ENCODE assay signal across 8 mouse cellular contexts in genomic region chr1:38307821-38308704, GRCm38 (mm10).
DNase-seq lines count a peak whose midpoint lies in the region; ATAC-seq and TF ChIP-seq lines count a peak whose summit lies in the region.

No protein-coding gene starts in this region.

- H3K4me1 ChIP-seq in embryonic facial prominence, embryonic 13.5 days = peaks cover 53% of the 10 kb centered on the region
- H3K4me1 ChIP-seq in embryonic facial prominence, embryonic 10.5 days = peaks cover 3% of the 10 kb centered on the region; the same call in 1 of the 2 replicates
- peaks cover 40% of the 10 kb centered on the region for H3K4me1 ChIP-seq in embryonic facial prominence, embryonic 14.5 days (ENCODE audit: control insufficient read depth, insufficient read depth, low read length)
- peaks cover 14% of the 10 kb centered on the region for H3K4me1 ChIP-seq in heart, embryonic 11.5 days (ENCODE audit: control insufficient read depth, insufficient read depth, low read length)
- peaks cover 8% of the 10 kb centered on the region; the same call in 1 of the 2 replicates for H3K4me1 ChIP-seq in olfactory bulb, adult 2 months (ENCODE audit: control insufficient read depth, insufficient read depth, low read length)

- H3K27ac ChIP-seq in embryonic facial prominence, embryonic 13.5 days = peak overlapping the region; percentile 69
- H3K27ac ChIP-seq in embryonic facial prominence, embryonic 10.5 days (replicated peaks) = no peak overlapping the region
- H3K27ac ChIP-seq in embryonic facial prominence, embryonic 14.5 days (replicated peaks; ENCODE audit: low read depth, low read length) = peak overlapping the region; percentile 61
- peak overlapping the region; percentile 58 for H3K27ac ChIP-seq in heart, embryonic 11.5 days (ENCODE audit: low read depth, low read length)
- 0 out of 2 replicates have a peak overlapping the region, but pooled peaks have one; percentile 34 for H3K27ac ChIP-seq in olfactory bulb, adult 2 months (ENCODE audit: insufficient read depth, low read depth, low read length)

- no peak for TF ChIP-seq POLR2A in olfactory bulb, adult 2 months (IDR thresholded peaks at IDR 0.05; ENCODE audit: insufficient read depth, low read depth, low read length)

- H3K4me3 ChIP-seq in embryonic facial prominence, embryonic 13.5 days = no peak overlapping the region
- H3K4me3 ChIP-seq in embryonic facial prominence, embryonic 10.5 days = no peak overlapping the region
- no peak overlapping the region for H3K4me3 ChIP-seq in embryonic facial prominence, embryonic 14.5 days (ENCODE audit: low read depth, low read length)
- H3K4me3 ChIP-seq in heart, embryonic 11.5 days (ENCODE audit: low read depth, low read length) = no peak overlapping the region
- no peak overlapping the region for H3K4me3 ChIP-seq in olfactory bulb, adult 2 months (ENCODE audit: insufficient read depth, low read depth, low read length)

- no peak for DNase-seq in embryonic facial prominence, embryonic 10.5 days (ENCODE audit: low spot score)
- DNase-seq in 3T3-L1 (ENCODE audit: low read depth, low spot score) = peak; percentile 96
- peak; percentile 88 for DNase-seq in embryonic facial prominence, embryonic 14.5 days (ENCODE audit: low spot score)
- DNase-seq in kidney, postnatal 36 days = peak; percentile 23 to 62
- no peak for DNase-seq in embryo, embryonic 10.5 days (ENCODE audit: low spot score)

- peak; percentile 56; the same call in 1 of the 2 replicates for ATAC-seq in embryonic facial prominence, embryonic 13.5 days (ENCODE audit: insufficient number of reproducible peaks, insufficient read depth, low FRiP score, low TSS enrichment, low read depth)
- ATAC-seq in embryonic facial prominence, embryonic 14.5 days (ENCODE audit: low read depth) = peak; percentile 74
- peak; percentile 63; the same call in 1 of the 2 replicates for ATAC-seq in heart, embryonic 11.5 days (replicated peaks; ENCODE audit: insufficient number of reproducible peaks, low FRiP score, low TSS enrichment)

- H3K4me2 ChIP-seq in embryonic facial prominence, embryonic 13.5 days = no peak overlapping the region
- H3K4me2 ChIP-seq in embryonic facial prominence, embryonic 14.5 days (ENCODE audit: low read depth, low read length) = no peak overlapping the region
- H3K4me2 ChIP-seq in heart, embryonic 11.5 days = no peak overlapping the region

- no peak overlapping the region for H3K9ac ChIP-seq in embryonic facial prominence, embryonic 13.5 days
- no peak overlapping the region for H3K9ac ChIP-seq in embryonic facial prominence, embryonic 14.5 days (ENCODE audit: low read depth, low read length)
- no peak overlapping the region for H3K9ac ChIP-seq in heart, embryonic 11.5 days (ENCODE audit: low read depth, low read length)

- no peak for TF ChIP-seq CTCF in olfactory bulb, adult 2 months (IDR thresholded peaks at IDR 0.05; ENCODE audit: insufficient read depth, low read depth, low read length)

- H3K36me3 ChIP-seq in embryonic facial prominence, embryonic 13.5 days = no peaks in the 10 kb centered on the region
- no peaks in the 10 kb centered on the region for H3K36me3 ChIP-seq in embryonic facial prominence, embryonic 10.5 days (replicated peaks)
- no peaks in the 10 kb centered on the region for H3K36me3 ChIP-seq in embryonic facial prominence, embryonic 14.5 days (ENCODE audit: control insufficient read depth, insufficient read depth, low read length)
- H3K36me3 ChIP-seq in heart, embryonic 11.5 days (ENCODE audit: control insufficient read depth, insufficient read depth, low read length) = no peaks in the 10 kb centered on the region

- no peaks in the 10 kb centered on the region for H3K9me3 ChIP-seq in embryonic facial prominence, embryonic 13.5 days
- no peaks in the 10 kb centered on the region for H3K9me3 ChIP-seq in embryonic facial prominence, embryonic 10.5 days
- H3K9me3 ChIP-seq in embryonic facial prominence, embryonic 14.5 days (ENCODE audit: control insufficient read depth, low read length) = no peaks in the 10 kb centered on the region
- H3K9me3 ChIP-seq in heart, embryonic 11.5 days (replicated peaks; ENCODE audit: control insufficient read depth, low read length) = no peaks in the 10 kb centered on the region

- H3K27me3 ChIP-seq in embryonic facial prominence, embryonic 13.5 days = no peaks in the 10 kb centered on the region
- H3K27me3 ChIP-seq in embryonic facial prominence, embryonic 10.5 days (replicated peaks; ENCODE audit: low read depth, poor library complexity, severe bottlenecking) = no peaks in the 10 kb centered on the region
- H3K27me3 ChIP-seq in embryonic facial prominence, embryonic 14.5 days (replicated peaks; ENCODE audit: control insufficient read depth, insufficient read depth, low read length) = no peaks in the 10 kb centered on the region
- H3K27me3 ChIP-seq in heart, embryonic 11.5 days (ENCODE audit: control insufficient read depth, insufficient read depth, low read length) = no peaks in the 10 kb centered on the region

- 67% methylated on average over 7 of the region's 7 CpGs for WGBS in embryonic facial prominence, embryonic 13.5 days
- WGBS in embryonic facial prominence, embryonic 10.5 days = 80% methylated on average over 7 of the region's 7 CpGs
- 60% methylated on average over 7 of the region's 7 CpGs for WGBS in embryonic facial prominence, embryonic 14.5 days
- WGBS in heart, embryonic 11.5 days (ENCODE audit: insufficient replicate concordance) = 59% methylated on average over 7 of the region's 7 CpGs
- WGBS in olfactory bulb, adult 2 months = 53% methylated on average over 7 of the region's 7 CpGs

Comparison
In these comparisons a context has a peak if more than half of its experiments do, and no peak if none do; other contexts are left out.
1. DNase-seq: peak in 3T3-L1 (single experiment), embryonic facial prominence, embryonic 14.5 days (single experiment) and kidney, postnatal 36 days (2 of 2); none in embryonic facial prominence, embryonic 10.5 days (single experiment) and embryo, embryonic 10.5 days (single experiment).
2. Peak in every context shown above with its lines, with median percentiles within 50 percentile points of each other: ATAC-seq.